Mouse (Mus musculus) bone marrow macrophage, adult 2 months (primary cell): ENCODE data around the gene Nup107. TPM values are rescaled to one million over a fixed set of nuclear protein-coding genes. Genes with fewer than 3 reads are reported as not detected.
A peak's percentile ranks its signal among the peaks of the same experiment; 100 is the strongest.

Experiments
- H3K27ac ChIP-seq: 2 replicates; pipeline ENCODE4 v1.5.1; 2012; ENCODE audit warnings: low read depth, low read length; ENCODE audit not compliant: insufficient read depth
- H3K4me1 ChIP-seq: 2 replicates; pipeline ENCODE4 v1.6.1; 2012; ENCODE audit warnings: low read length; ENCODE audit not compliant: control insufficient read depth, insufficient read depth
- H3K4me3 ChIP-seq: 2 replicates; pipeline ENCODE4 v1.5.1; 2012; ENCODE audit warnings: mild to moderate bottlenecking, low read length, moderate library complexity; ENCODE audit not compliant: insufficient read depth
- CTCF ChIP-seq: IDR thresholded peaks from 2 replicates; pipeline ENCODE4 v1.5.1; 2012; ENCODE audit warnings: low read depth, mild to moderate bottlenecking, low read length, moderate library complexity
- POLR2A ChIP-seq: IDR thresholded peaks from 2 replicates; pipeline ENCODE4 v1.6.1; 2012; ENCODE audit warnings: mild to moderate bottlenecking, low read depth, low read length, borderline replicate concordance
- polyA plus RNA-seq: library from polyadenylated mRNA; stranded (reverse); fragments of >200 nt; gene quantifications from 2 replicates; pipeline ENCODE4 v1.2.4, GENCODE M21; 2012; ENCODE audit not compliant: missing spikeins, insufficient read depth, insufficient read length

Nup107 gene
- 18.2 and 18.9 TPM in 2 replicates for polyA plus RNA-seq

GRCm38 (mm10) chr10:117792141-117793091 lies at the start of gene Nup107:
TSS of gene Nup107 (minus strand) at chr10:117792705.
- TF ChIP-seq CTCF (no peak), POLR2A (no peak)
- peak within 1 kb of the TSS; percentile 89 for H3K4me3 ChIP-seq
- H3K4me1 ChIP-seq, result peaks cover 9% of the 10 kb centered on the region
- H3K27ac ChIP-seq, result peak within 1 kb of the TSS; percentile 79

GRCm38 (mm10) chr10:117841765-117842164 lies 49.3 kb upstream of the Nup107 start:
- peaks cover 40% of the 10 kb centered on the region for H3K4me1 ChIP-seq
- no peak overlapping the region for H3K4me3 ChIP-seq
- no peak overlapping the region for H3K27ac ChIP-seq
- no peak for TF ChIP-seq CTCF
- no peak for TF ChIP-seq POLR2A

- Histone ChIP-seq H3K4me3 (no peak overlapping the region), H3K4me1 (peaks cover 49% of the 10 kb centered on the region), H3K27ac (peak overlapping the region; percentile 55)
- TF ChIP-seq CTCF (no peak), POLR2A (no peak)
These were observed 48.0 kb upstream of the Nup107 start for GRCm38 (mm10) chr10:117840431-117840995.

- no peak overlapping the region for H3K4me3 ChIP-seq
- peaks cover 55% of the 10 kb centered on the region for H3K4me1 ChIP-seq
- no peak overlapping the region for H3K27ac ChIP-seq
- no peak for TF ChIP-seq CTCF
- TF ChIP-seq POLR2A, result no peak
These were observed 47.2 kb upstream of the Nup107 start for GRCm38 (mm10) chr10:117839737-117840136.

GRCm38 (mm10) chr10:117838924-117839323 lies 46.4 kb upstream of the Nup107 start:
- peaks cover 59% of the 10 kb centered on the region for H3K4me1 ChIP-seq
- H3K4me3 ChIP-seq, result no peak overlapping the region
- no peak overlapping the region for H3K27ac ChIP-seq
- TF ChIP-seq POLR2A (no peak), CTCF (no peak)

GRCm38 (mm10) chr10:117836354-117836753 lies 43.8 kb upstream of the Nup107 start:
- Histone ChIP-seq H3K4me1 (peaks cover 71% of the 10 kb centered on the region), H3K4me3 (no peak overlapping the region), H3K27ac (no peak overlapping the region)
- TF ChIP-seq CTCF (no peak), POLR2A (no peak)

GRCm38 (mm10) chr10:117835453-117835852 lies 42.9 kb upstream of the Nup107 start:
- no peak overlapping the region for H3K27ac ChIP-seq
- TF ChIP-seq POLR2A (no peak), CTCF (no peak)
- no peak overlapping the region for H3K4me3 ChIP-seq
- H3K4me1 ChIP-seq, result peaks cover 73% of the 10 kb centered on the region

- TF ChIP-seq CTCF (no peak), POLR2A (no peak)
- peaks cover 73% of the 10 kb centered on the region for H3K4me1 ChIP-seq
- H3K27ac ChIP-seq, result no peak overlapping the region
- no peak overlapping the region for H3K4me3 ChIP-seq
These were observed 38.3 kb upstream of the Nup107 start for GRCm38 (mm10) chr10:117830797-117831196.

- Histone ChIP-seq H3K4me3 (no peak overlapping the region), H3K4me1 (peaks cover 74% of the 10 kb centered on the region), H3K27ac (peak overlapping the region; percentile 3; the same call in 1 of the 2 replicates)
- no peak for TF ChIP-seq CTCF
- TF ChIP-seq POLR2A, result no peak
These were observed 37.1 kb upstream of the Nup107 start for GRCm38 (mm10) chr10:117829472-117830155.
